Mouse (Mus musculus): ENCODE results near the gene Rnf5.

Rnf5 gene

DNA sequence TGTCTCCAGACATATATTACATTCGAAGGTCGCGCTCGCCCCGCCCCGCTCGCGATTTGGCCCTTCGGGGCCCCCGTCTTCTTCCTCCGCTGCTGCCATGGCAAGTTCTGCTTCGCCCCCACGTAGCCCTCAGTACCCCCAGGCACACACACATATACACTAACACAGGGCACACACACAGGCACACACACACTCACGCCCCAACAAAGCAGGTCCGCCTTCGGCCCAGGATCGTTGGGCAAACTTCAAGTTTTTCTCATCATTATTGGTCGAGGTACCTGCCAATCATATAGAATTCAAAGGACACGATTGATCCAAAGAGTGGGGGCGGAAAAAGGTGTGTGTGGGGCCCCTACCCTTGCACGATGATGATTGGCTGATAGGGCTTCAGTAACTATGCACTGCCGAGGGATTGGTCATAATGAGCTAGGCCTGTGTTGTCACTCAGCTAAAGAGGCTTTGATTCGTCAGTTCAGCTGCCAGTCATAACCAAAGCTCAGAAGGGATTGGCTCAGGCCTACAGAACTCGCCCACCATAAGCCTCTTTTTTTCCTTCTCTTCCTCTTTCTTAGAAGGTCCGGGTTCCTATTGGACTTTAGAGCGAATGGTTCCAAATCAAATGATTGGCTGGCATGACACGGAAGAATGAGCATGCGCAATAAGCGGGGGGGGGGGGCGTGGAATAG lies at the start of gene Rnf5:
Rnf5 (minus strand) TSS at position 316 of the 686 bp plus-strand sequence.
- peak; percentile 100 for DNase-seq (ENCODE audit: low read depth, low spot score)

GRCm38 (mm10) chr17:34652985-34653384 lies 49.5 kb upstream of the Rnf5 start:
- DNase-seq (ENCODE audit: low read depth, low spot score) = no peak

- DNase-seq (ENCODE audit: low read depth, low spot score) = no peak
Observed at GRCm38 (mm10) chr17:34652546-34652945, 49.1 kb upstream of the Rnf5 start.

- DNase-seq (ENCODE audit: low read depth, low spot score) = peak; percentile 23
Observed at GRCm38 (mm10) chr17:34651507-34652221, 48.2 kb upstream of the Rnf5 start.

DNA sequence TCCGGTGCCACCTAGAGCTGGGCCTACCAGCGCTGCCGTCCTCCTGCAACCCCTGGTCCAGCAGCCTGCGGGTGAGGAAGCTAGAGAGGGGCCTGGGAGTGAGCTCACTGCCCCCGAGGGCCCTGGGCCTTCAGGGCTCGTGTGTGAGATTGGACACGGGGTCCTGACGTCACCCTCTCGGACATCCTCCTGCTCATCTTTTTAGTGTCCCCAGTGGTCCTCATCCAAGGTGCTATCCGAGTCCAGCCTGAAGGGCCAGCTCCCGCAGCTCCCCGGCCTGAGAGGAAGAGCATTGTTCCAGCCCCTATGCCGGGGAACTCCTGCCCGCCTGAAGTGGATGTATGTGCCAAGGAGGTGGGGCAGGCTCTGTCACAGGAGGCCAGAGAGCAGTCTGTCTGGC lies 47.3 kb upstream of the Rnf5 start:
- no peak for DNase-seq (ENCODE audit: low read depth, low spot score)

GRCm38 (mm10) chr17:34649106-34649864 lies 45.8 kb upstream of the Rnf5 start:
- DNase-seq (ENCODE audit: low read depth, low spot score) = no peak

GRCm38 (mm10) chr17:34648141-34648890 lies 44.8 kb upstream of the Rnf5 start:
- no peak for DNase-seq (ENCODE audit: low read depth, low spot score)

GRCm38 (mm10) chr17:34646906-34647787 lies 43.7 kb upstream of the Rnf5 start, which contains the start of gene Atf6b:
Atf6b (plus strand) TSS chr17:34647146.
- peak; percentile 99 for DNase-seq (ENCODE audit: low read depth, low spot score)

- DNase-seq (ENCODE audit: low read depth, low spot score) = no peak
Observed at GRCm38 (mm10) chr17:34645831-34646511, 42.5 kb upstream of the Rnf5 start.

DNA sequence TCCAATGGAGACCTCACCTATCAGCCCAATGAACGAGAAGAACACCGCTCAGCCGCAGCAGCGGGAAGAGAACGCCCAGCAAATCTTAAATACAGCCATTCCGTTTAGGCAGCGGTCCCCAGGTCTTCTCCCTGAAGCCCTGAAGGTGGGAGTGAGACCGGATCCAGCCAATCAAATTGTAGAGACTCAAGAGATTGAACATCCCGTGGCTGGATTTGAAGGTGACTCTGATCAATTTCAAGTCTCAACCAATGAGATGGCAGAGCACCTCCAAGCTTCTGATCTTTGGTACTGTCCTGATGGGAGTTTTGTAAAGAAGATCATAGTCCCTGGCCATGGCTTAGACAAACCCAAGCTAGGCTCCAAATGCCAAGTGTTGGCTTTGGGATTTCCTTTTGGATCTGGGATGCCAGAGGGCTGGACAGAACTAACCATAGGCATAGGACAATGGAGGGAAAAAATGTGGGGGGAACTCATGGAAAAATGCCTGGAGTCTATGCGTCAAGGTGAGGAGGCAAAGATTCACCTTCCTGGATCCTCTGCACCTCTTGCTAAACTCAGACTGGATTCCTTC lies 41.9 kb upstream of the Rnf5 start:
- DNase-seq (ENCODE audit: low read depth, low spot score) = peak; percentile 89

GRCm38 (mm10) chr17:34644608-34645007 lies 41.1 kb upstream of the Rnf5 start, which contains the start of gene Fkbpl:
Fkbpl (plus strand) TSS chr17:34644764.
- DNase-seq (ENCODE audit: low read depth, low spot score) = peak; percentile 99

DNA sequence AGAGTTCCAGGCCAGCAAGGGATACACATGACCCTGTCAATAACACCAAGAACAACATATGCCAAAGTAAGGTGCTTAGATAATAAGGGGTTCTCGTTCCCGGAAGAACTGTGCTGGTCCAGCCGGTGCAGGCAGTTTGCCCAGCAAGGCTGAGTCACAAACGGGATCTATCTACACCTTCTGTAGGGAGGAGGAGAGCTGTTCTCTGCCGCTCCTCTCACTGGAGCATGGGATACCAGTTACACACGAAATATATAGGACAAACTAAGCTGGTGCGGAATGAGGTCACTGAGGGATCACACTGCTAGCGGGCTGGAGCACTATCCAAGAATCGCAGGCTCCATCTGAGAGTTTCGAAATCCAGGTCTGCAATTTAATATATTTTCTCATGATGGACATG lies 40.5 kb upstream of the Rnf5 start:
- no peak for DNase-seq (ENCODE audit: low read depth, low spot score)

DNA sequence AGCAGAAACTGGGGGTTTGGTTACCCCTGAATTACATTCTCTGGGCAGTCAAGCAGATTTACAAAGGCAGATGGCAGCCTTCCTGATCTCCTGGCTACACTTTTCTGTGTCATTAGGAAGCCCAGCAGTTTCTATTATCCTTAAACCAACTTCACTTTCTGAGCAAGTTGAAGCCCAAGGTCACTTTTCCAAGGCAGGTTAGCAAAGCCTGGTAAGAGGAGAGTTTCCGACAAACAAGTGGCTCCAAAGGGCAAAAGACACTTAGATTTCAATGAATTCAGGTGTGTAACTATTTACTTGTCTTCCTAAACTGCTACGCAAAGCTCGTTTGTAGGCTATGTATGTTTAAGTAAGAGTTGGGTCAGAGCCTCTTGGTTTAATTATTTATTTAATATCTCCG lies 39.9 kb upstream of the Rnf5 start:
- DNase-seq (ENCODE audit: low read depth, low spot score) = no peak

- no peak for DNase-seq (ENCODE audit: low read depth, low spot score)
Observed at GRCm38 (mm10) chr17:34641945-34642344, 38.5 kb upstream of the Rnf5 start.

- DNase-seq (ENCODE audit: low read depth, low spot score) = no peak
Observed at GRCm38 (mm10) chr17:34640778-34641601, 37.5 kb upstream of the Rnf5 start.

DNA sequence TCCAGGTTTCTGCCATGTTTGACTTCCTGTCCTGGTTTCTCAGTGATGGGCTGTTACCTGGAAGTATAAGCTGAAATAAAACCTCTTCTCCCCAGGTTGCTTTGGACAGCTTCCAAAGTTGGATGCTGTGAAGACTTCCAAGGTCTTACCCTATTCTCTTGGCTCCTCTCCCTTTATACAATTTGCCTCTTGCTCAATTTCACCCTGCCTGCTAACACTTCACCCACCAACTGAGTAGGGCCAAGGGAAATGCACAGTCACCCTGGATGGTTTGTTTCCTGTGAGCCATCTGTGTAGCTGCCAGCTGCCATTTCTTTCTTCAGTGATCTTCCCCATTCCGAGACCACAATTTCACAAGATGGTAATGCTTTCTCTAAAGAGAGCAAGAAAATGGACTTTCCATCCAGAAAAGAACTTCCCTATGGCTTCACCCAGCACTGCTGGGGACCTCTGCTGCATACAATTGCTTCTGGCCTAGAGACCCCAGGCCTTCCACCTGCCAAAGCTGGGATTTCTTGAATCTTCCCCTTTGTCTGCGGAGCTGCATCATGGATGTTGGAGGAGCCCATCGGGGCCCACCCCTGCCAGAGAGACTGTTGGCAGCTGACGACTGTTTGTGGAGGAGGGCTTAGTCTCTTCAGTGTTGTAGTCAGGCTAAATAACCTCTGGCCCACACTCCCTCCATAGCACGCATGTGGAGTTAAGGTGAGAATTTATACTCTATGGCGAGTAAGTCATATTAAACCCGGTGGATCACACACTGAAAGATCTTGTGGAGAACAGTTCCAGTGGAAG lies 36.2 kb upstream of the Rnf5 start:
- DNase-seq (ENCODE audit: low read depth, low spot score) = no peak

DNA sequence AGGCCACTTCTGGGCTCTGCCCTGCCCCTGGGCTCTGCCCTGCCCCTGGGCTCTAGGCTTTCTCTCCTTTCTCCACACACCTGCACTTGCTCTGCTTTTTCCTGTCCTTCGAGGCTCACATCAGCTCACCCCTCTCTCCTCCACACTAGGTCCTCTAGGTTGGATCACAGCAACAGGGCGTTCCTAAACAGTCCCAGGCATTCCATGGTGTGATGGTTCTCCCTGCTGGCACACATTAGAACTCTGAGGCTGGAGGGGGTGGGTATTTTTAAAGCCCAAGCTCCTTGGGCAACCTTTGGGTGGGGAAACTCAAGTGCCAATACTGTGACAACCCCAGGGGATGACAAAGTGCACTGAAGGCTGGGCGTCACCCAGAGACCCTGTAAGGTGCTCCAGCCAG lies 34.0 kb upstream of the Rnf5 start:
- DNase-seq (ENCODE audit: low read depth, low spot score) = no peak

DNA sequence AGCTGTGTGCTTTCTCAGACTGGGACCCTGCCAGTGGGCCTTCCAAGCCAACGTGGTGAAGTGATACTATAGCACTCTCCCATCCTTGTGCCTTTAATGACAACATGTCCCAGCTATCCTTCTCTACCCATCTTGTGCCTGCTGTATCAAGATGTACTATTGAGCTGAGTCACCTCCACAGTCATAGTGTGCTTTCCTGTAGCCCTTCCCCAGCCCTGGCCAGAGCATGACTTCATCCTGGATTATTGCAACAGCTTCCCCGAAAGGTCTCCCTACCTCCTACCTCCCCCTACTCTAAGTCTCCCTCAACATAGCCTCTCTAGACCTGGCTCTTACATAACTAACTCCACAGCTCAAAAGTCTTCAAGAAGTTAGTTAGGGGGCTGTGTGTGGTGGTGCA lies 32.2 kb upstream of the Rnf5 start:
- DNase-seq (ENCODE audit: low read depth, low spot score) = no peak

All from R1 (cell line).